Mouse (Mus musculus): ENCODE data around the gene Hist1h3b. TPM values are rescaled to one million over a fixed set of nuclear protein-coding genes. Genes with fewer than 3 reads are reported as not detected.

The Hist1h3b gene
- polyA plus RNA-seq, 1 experiment, result not detected

GRCm38 (mm10) chr13:23753314-23754078, 1.4 kb downstream of the Hist1h3b start:
- no peaks in the 10 kb centered on the region for H3K4me1 ChIP-seq (ENCODE audit: control insufficient read depth, insufficient read depth, low read length)
- TF ChIP-seq POLR2A (IDR thresholded peaks at IDR 0.05; ENCODE audit: borderline replicate concordance, insufficient read depth, low read length) (no peak), CTCF (IDR thresholded peaks at IDR 0.05; ENCODE audit: borderline replicate concordance, insufficient read depth, low read depth, low read length) (no peak)
- H3K4me3 ChIP-seq (replicated peaks; ENCODE audit: insufficient read depth, low read depth, low read length), result no peak overlapping the region
- WGBS, result 65% methylated on average over 4 of the region's 4 CpGs
- H3K27ac ChIP-seq (ENCODE audit: insufficient read depth, low read length), result no peak overlapping the region
- no peaks in the 10 kb centered on the region for H3K27me3 ChIP-seq (ENCODE audit: control insufficient read depth, insufficient read depth, low read length)
- DNase-seq, result no peak

DNA sequence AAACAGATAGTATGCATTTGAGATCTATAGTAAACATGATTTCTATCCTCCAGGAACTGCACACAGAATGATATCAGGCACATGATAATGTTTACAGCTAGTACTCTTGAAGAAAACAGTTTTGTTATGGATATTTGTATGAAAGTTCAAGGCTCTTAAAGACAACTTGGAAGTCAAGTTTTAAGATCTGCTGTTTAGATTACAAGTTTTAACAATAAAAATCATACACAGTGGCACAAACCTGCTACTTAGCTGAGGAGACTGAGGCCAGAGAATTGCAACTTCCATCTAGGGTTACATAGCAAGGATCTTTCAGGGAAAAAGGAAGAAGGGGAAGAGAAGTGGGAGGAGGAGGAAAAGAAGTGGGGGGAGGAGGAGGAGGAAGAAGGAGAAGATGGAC, 2.9 kb downstream of the Hist1h3b start:
- Histone ChIP-seq H3K27ac (ENCODE audit: insufficient read depth, low read length) (no peak overlapping the region), H3K4me3 (replicated peaks; ENCODE audit: insufficient read depth, low read depth, low read length) (no peak overlapping the region), H3K27me3 (ENCODE audit: control insufficient read depth, insufficient read depth, low read length) (no peaks in the 10 kb centered on the region), H3K4me1 (ENCODE audit: control insufficient read depth, insufficient read depth, low read length) (no peaks in the 10 kb centered on the region)
- no peak for TF ChIP-seq CTCF (IDR thresholded peaks at IDR 0.05; ENCODE audit: borderline replicate concordance, insufficient read depth, low read depth, low read length)
- no peak for TF ChIP-seq POLR2A (IDR thresholded peaks at IDR 0.05; ENCODE audit: borderline replicate concordance, insufficient read depth, low read length)
- no peak for DNase-seq

DNA sequence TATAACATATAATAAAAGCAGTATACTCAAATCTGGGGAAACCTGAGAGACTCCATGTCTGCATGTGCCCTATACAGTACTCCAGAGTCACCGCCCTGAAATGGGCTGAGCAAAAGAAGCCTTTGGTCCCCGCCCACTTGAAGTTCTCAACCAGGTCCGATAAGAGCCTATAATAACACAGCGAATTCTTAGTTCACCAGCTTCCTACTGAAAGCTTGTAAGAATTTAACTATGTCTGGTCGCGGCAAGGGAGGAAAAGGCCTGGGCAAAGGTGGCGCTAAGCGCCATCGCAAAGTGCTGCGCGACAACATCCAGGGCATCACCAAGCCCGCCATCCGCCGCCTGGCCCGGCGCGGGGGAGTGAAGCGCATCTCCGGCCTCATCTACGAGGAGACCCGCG, 4.7 kb downstream of the Hist1h3b start, which contains the start of gene Hist1h4b:
Hist1h4b (plus strand) TSS at position 224 of the 400 bp plus-strand sequence.
- TF ChIP-seq CTCF (IDR thresholded peaks at IDR 0.05; ENCODE audit: borderline replicate concordance, insufficient read depth, low read depth, low read length) (no peak), POLR2A (IDR thresholded peaks at IDR 0.05; ENCODE audit: borderline replicate concordance, insufficient read depth, low read length) (peak; percentile 77; the same call in 1 of the 2 replicates)
- Histone ChIP-seq H3K27me3 (ENCODE audit: control insufficient read depth, insufficient read depth, low read length) (no peaks in the 10 kb centered on the region), H3K4me3 (replicated peaks; ENCODE audit: insufficient read depth, low read depth, low read length) (peak within 1 kb of the TSS; percentile 37), H3K27ac (ENCODE audit: insufficient read depth, low read length) (peak within 1 kb of the TSS; percentile 42), H3K4me1 (ENCODE audit: control insufficient read depth, insufficient read depth, low read length) (no peaks in the 10 kb centered on the region)
- DNase-seq, result peak; percentile 84 to 90
- WGBS, result 0% methylated on average over 19 of the region's 22 CpGs

DNA sequence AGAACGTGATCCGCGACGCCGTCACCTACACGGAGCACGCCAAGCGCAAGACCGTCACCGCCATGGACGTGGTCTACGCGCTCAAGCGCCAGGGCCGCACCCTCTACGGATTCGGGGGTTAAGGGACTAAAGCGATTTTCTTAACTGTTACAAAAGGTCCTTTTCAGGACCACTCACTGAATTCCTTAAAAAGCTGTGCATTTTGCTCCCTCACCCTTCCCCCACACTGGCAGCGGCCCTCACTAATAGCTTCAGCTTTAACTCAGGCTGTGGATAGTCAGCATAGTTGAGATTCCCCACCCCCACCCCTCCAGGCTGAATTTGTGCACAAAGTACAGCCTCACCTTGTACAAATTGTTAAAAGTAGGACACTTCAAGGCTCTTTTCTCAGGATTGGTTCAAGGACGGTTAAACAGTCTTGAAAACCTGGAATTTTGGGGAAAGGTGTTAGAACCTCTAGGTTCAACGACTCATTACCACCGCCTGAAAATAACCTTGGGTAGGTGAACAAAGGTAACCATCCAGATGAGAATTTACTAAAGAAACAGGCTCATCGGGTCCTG, 5.2 kb downstream of the Hist1h3b start:
- 3% methylated on average over 18 of the region's 23 CpGs for WGBS
- Histone ChIP-seq H3K4me3 (replicated peaks; ENCODE audit: insufficient read depth, low read depth, low read length) (peak overlapping the region; percentile 23), H3K27ac (ENCODE audit: insufficient read depth, low read length) (peak overlapping the region; percentile 42), H3K4me1 (ENCODE audit: control insufficient read depth, insufficient read depth, low read length) (no peaks in the 10 kb centered on the region), H3K27me3 (ENCODE audit: control insufficient read depth, insufficient read depth, low read length) (no peaks in the 10 kb centered on the region)
- DNase-seq, result peak in 1 of 2 experiments; percentile 29
- TF ChIP-seq CTCF (IDR thresholded peaks at IDR 0.05; ENCODE audit: borderline replicate concordance, insufficient read depth, low read depth, low read length), result no peak
- TF ChIP-seq POLR2A (IDR thresholded peaks at IDR 0.05; ENCODE audit: borderline replicate concordance, insufficient read depth, low read length), result no peak

GRCm38 (mm10) chr13:23757921-23758320, 5.9 kb downstream of the Hist1h3b start:
- no peak for TF ChIP-seq POLR2A (IDR thresholded peaks at IDR 0.05; ENCODE audit: borderline replicate concordance, insufficient read depth, low read length)
- no peak for TF ChIP-seq CTCF (IDR thresholded peaks at IDR 0.05; ENCODE audit: borderline replicate concordance, insufficient read depth, low read depth, low read length)
- WGBS, result 24% methylated on average over 3 of the region's 3 CpGs
- no peak overlapping the region for H3K27ac ChIP-seq (ENCODE audit: insufficient read depth, low read length)

GRCm38 (mm10) chr13:23759251-23759771, 7.2 kb downstream of the Hist1h3b start:
- 80% methylated on average over 3 of the region's 3 CpGs for WGBS
- no peak overlapping the region for H3K4me3 ChIP-seq (replicated peaks; ENCODE audit: insufficient read depth, low read depth, low read length)
- H3K4me1 ChIP-seq (ENCODE audit: control insufficient read depth, insufficient read depth, low read length), result no peaks in the 10 kb centered on the region; the same call in 1 of the 2 replicates
- TF ChIP-seq CTCF (IDR thresholded peaks at IDR 0.05; ENCODE audit: borderline replicate concordance, insufficient read depth, low read depth, low read length), result no peak
- TF ChIP-seq POLR2A (IDR thresholded peaks at IDR 0.05; ENCODE audit: borderline replicate concordance, insufficient read depth, low read length), result no peak
- no peaks in the 10 kb centered on the region for H3K27me3 ChIP-seq (ENCODE audit: control insufficient read depth, insufficient read depth, low read length)
- no peak for DNase-seq
- H3K27ac ChIP-seq (ENCODE audit: insufficient read depth, low read length), result no peak overlapping the region

More at GRCm38 (mm10) chr13:23757921-23758320, 5.9 kb downstream of the Hist1h3b start:
- Histone ChIP-seq H3K27me3 (ENCODE audit: control insufficient read depth, insufficient read depth, low read length) (no peaks in the 10 kb centered on the region), H3K4me1 (ENCODE audit: control insufficient read depth, insufficient read depth, low read length) (no peaks in the 10 kb centered on the region; the same call in 1 of the 2 replicates), H3K4me3 (replicated peaks; ENCODE audit: insufficient read depth, low read depth, low read length) (no peak overlapping the region)
- DNase-seq, result no peak

GRCm38 (mm10) chr13:23759916-23760239, 7.8 kb downstream of the Hist1h3b start:
- WGBS, result 74% methylated on average over 1 of the region's 1 CpGs
- no peaks in the 10 kb centered on the region for H3K27me3 ChIP-seq (ENCODE audit: control insufficient read depth, insufficient read depth, low read length)

More at GRCm38 (mm10) chr13:23759916-23760239, 7.8 kb downstream of the Hist1h3b start:
- Histone ChIP-seq H3K4me3 (replicated peaks; ENCODE audit: insufficient read depth, low read depth, low read length) (no peak overlapping the region), H3K4me1 (ENCODE audit: control insufficient read depth, insufficient read depth, low read length) (no peaks in the 10 kb centered on the region; the same call in 1 of the 2 replicates), H3K27ac (ENCODE audit: insufficient read depth, low read length) (no peak overlapping the region)
- no peak for DNase-seq
- TF ChIP-seq POLR2A (IDR thresholded peaks at IDR 0.05; ENCODE audit: borderline replicate concordance, insufficient read depth, low read length), result no peak
- no peak for TF ChIP-seq CTCF (IDR thresholded peaks at IDR 0.05; ENCODE audit: borderline replicate concordance, insufficient read depth, low read depth, low read length)
